Mouse (Mus musculus) embryonic fibroblast, embryonic 13.5 days (primary cell): Measurements from ENCODE around the gene Kantr.

ENCODE experiments used
- CTCF ChIP-seq: IDR thresholded peaks from 2 replicates; pipeline ENCODE4 v1.5.1; 2011; ENCODE audit warnings: mild to moderate bottlenecking, control low read depth, low read length, moderate library complexity, borderline replicate concordance; ENCODE audit not compliant: insufficient read depth
- POLR2A ChIP-seq: IDR thresholded peaks from 2 replicates; pipeline ENCODE4 v1.6.1; 2011; ENCODE audit warnings: low read depth, mild to moderate bottlenecking, control low read depth, low read length, moderate library complexity

- TF ChIP-seq CTCF: no peak
- no peak for TF ChIP-seq POLR2A
Measured at GRCm38 (mm10) chrX:152307942-152308341, 19.4 kb downstream of the Kantr start.
